Mouse (Mus musculus): ENCODE data around the gene Aym1.

DNA sequence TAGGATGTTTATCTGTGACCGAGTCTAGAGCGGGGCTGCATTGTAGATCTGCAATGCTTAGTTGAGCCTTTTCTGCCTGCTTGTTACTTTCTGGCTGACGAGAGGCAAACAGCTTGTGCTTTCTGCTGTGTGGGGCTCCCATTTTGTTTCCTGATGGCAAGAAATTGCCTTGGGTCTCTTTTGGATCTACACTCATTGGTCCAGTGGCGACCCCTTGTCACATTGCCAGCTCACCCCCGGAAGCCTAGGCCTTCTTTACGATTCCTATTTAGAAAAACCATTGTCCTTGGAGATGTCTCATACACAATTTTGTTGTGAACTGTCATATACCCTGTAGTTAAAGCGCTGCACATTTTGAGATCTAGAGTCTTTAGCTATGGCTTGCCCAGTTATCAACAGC lies 4.2 kb downstream of the Aym1 start:
- TF ChIP-seq EP300 (IDR thresholded peaks at IDR 0.05; ENCODE audit: low read depth) (no peak), CTCF (IDR thresholded peaks at IDR 0.05; ENCODE audit: low read depth) (no peak)

Data from liver, postnatal 0 days (tissue).